25 mouse cellular contexts compared by ENCODE assay signal in the genomic region with DNA sequence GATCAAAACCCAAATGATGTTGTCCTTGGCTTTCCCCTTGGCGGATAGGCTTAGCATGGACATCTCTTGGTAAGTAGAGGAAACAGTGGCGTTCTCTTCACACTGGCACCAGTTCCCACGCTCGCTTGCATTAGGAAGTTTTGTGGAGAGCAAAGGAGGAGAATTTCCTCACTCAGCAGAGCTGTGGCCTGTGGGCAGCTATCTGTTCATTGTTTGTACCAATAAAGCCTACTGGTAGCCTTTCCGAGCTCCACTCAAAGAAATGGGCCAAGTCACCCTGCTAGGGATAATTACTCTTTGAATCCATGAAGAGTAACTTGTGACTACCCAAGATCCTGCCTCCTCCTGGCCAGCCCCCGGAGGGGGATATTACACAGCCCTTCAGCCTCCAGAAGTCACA. TPM values are rescaled to one million over a fixed set of nuclear protein-coding genes. Genes with fewer than 3 reads are reported as not detected.
DNase-seq lines count a peak whose midpoint lies in the region; ATAC-seq and TF ChIP-seq lines count a peak whose summit lies in the region.
"Had no signal": no experiment of that assay in that cellular context is flagged by ENCODE, and none has a peak within 500 bp of the region (broad histone marks: within the 10 kb centered on the region; RNA-seq: fewer than 3 reads in every experiment).

No protein-coding gene starts in this region.

- no peak overlapping the region for H3K27ac ChIP-seq in heart, embryonic 16.5 days (ENCODE audit: low read length)
- peak overlapping the region; percentile 88 for H3K27ac ChIP-seq in thymus, adult 2 months (ENCODE audit: control insufficient read depth, insufficient read depth, low read length)
- peak overlapping the region; percentile 40 for H3K27ac ChIP-seq in brown adipose tissue, adult 24 weeks (replicated peaks; ENCODE audit: low read depth, low read length)
- H3K27ac ChIP-seq: embryonic facial prominence, embryonic 13.5 days; forebrain, embryonic 12.5 days; gastrocnemius, adult 2 months; hindbrain, embryonic 10.5 days; hindbrain, postnatal 0 days; layer of hippocampus, adult 2 months; limb, embryonic 12.5 days; midbrain, embryonic 15.5 days; stomach, embryonic 15.5 days had no signal

- peaks cover 41% of the 10 kb centered on the region for H3K27me3 ChIP-seq in heart, embryonic 16.5 days (ENCODE audit: control insufficient read depth, insufficient read depth, low read length)
- no peaks in the 10 kb centered on the region for H3K27me3 ChIP-seq in thymus, adult 2 months (ENCODE audit: control insufficient read depth, insufficient read depth, low read length)
- no peaks in the 10 kb centered on the region for H3K27me3 ChIP-seq in myocyte (ENCODE audit: control insufficient read depth, insufficient read depth, insufficient read length)
- H3K27me3 ChIP-seq: embryonic facial prominence, embryonic 13.5 days; forebrain, embryonic 12.5 days; midbrain, embryonic 15.5 days; stomach, embryonic 15.5 days had no signal

- ATAC-seq in heart, embryonic 16.5 days (replicated peaks; ENCODE audit: extremely low read depth, insufficient read depth, low FRiP score): no peak
- ATAC-seq: hindbrain, postnatal 0 days; intestine, embryonic 16.5 days; midbrain, embryonic 15.5 days had no signal

- peaks cover 40% of the 10 kb centered on the region for H3K79me2 ChIP-seq in myocyte (ENCODE audit: control insufficient read depth, insufficient read depth)

- TF ChIP-seq POLR2A in thymus, adult 2 months (IDR thresholded peaks at IDR 0.05; ENCODE audit: control insufficient read depth, extremely low read depth, insufficient read depth, low read length, poor library complexity): no peak
- no peak for TF ChIP-seq POLR2A in myocyte (IDR thresholded peaks at IDR 0.05; ENCODE audit: insufficient read length, low read depth)

- no peak overlapping the region for H3ac ChIP-seq in myocyte (ENCODE audit: control insufficient read depth, insufficient read length)

- no peaks in the 10 kb centered on the region for H3K9me3 ChIP-seq in heart, embryonic 16.5 days (replicated peaks; ENCODE audit: control insufficient read depth, low read length)
- H3K9me3 ChIP-seq: embryonic facial prominence, embryonic 13.5 days; forebrain, embryonic 12.5 days; hindbrain, embryonic 10.5 days; limb, embryonic 12.5 days; midbrain, embryonic 15.5 days; stomach, embryonic 15.5 days had no signal

- H3K4me1 ChIP-seq in heart, embryonic 16.5 days (ENCODE audit: control insufficient read depth, insufficient read depth, low read length): peaks cover 12% of the 10 kb centered on the region
- peaks cover 51% of the 10 kb centered on the region for H3K4me1 ChIP-seq in thymus, adult 2 months (replicated peaks; ENCODE audit: control insufficient read depth, insufficient read depth, low read length)
- H3K4me1 ChIP-seq in brown adipose tissue, adult 24 weeks (ENCODE audit: control insufficient read depth, insufficient read depth, insufficient read length, low read length): no peaks in the 10 kb centered on the region

- no peak overlapping the region for H3K9ac ChIP-seq in heart, embryonic 16.5 days (ENCODE audit: low read length)
- H3K9ac ChIP-seq: embryonic facial prominence, embryonic 13.5 days; forebrain, embryonic 12.5 days; limb, embryonic 12.5 days; midbrain, embryonic 15.5 days; stomach, embryonic 15.5 days had no signal

- no peak overlapping the region for H3K4me3 ChIP-seq in heart, embryonic 16.5 days (ENCODE audit: low read length)
- H3K4me3 ChIP-seq in thymus, adult 2 months (ENCODE audit: control insufficient read depth, insufficient read depth, low read length): peak overlapping the region; percentile 3; the same call in 1 of the 2 replicates
- no peak overlapping the region for H3K4me3 ChIP-seq in brown adipose tissue, adult 24 weeks (ENCODE audit: insufficient read depth, low read depth, low read length)
- H3K4me3 ChIP-seq in myocyte: peak overlapping the region; percentile 94
- H3K4me3 ChIP-seq: embryonic facial prominence, embryonic 13.5 days; forebrain, embryonic 12.5 days; gastrocnemius, adult 2 months; hindbrain, embryonic 10.5 days; layer of hippocampus, adult 2 months; limb, embryonic 12.5 days; midbrain, embryonic 15.5 days; stomach, embryonic 15.5 days had no signal

- peak overlapping the region; percentile 36 for H3K4me2 ChIP-seq in heart, embryonic 16.5 days (ENCODE audit: low read depth, low read length)
- H3K4me2 ChIP-seq in myocyte (ENCODE audit: low read depth): peak overlapping the region; percentile 85
- H3K4me2 ChIP-seq: embryonic facial prominence, embryonic 13.5 days; forebrain, embryonic 12.5 days; limb, embryonic 12.5 days; midbrain, embryonic 15.5 days; stomach, embryonic 15.5 days had no signal

- no peaks in the 10 kb centered on the region for H3K36me3 ChIP-seq in heart, embryonic 16.5 days (ENCODE audit: control insufficient read depth, insufficient read depth)
- no peaks in the 10 kb centered on the region for H3K36me3 ChIP-seq in thymus, adult 2 months (ENCODE audit: control insufficient read depth, insufficient read depth, low read length)
- H3K36me3 ChIP-seq in myocyte (ENCODE audit: control insufficient read depth, insufficient read depth): peaks cover 4% of the 10 kb centered on the region
- H3K36me3 ChIP-seq: embryonic facial prominence, embryonic 13.5 days; forebrain, embryonic 12.5 days; hindbrain, embryonic 10.5 days; limb, embryonic 12.5 days; midbrain, embryonic 15.5 days; stomach, embryonic 15.5 days had no signal

- no peak for DNase-seq in heart, postnatal 4 days
- no peak for DNase-seq in thymus, adult 2 months
- no peak for DNase-seq in thymus, adult 18-20 months
- no peak for DNase-seq in urinary bladder, postnatal 14 days (ENCODE audit: low spot score)
- no peak for DNase-seq in left cerebral cortex, adult 18-20 months (ENCODE audit: low spot score in 2 of 2)
- DNase-seq: adrenal gland, postnatal 10 days; cerebellum, adult 11 months; cerebellum, postnatal 14 days; kidney, postnatal 14 days; layer of hippocampus, postnatal 36 days; lung, adult 2 months; lung, postnatal 14 days had no signal

- 86% methylated on average over 6 of the region's 6 CpGs for WGBS in heart, embryonic 16.5 days
- 30% methylated on average over 6 of the region's 6 CpGs for WGBS in thymus, adult 2 months

- no peak for TF ChIP-seq CTCF in thymus, adult 2 months (IDR thresholded peaks at IDR 0.05; ENCODE audit: borderline replicate concordance, control insufficient read depth, extremely low read depth, insufficient read depth, low read length, poor library complexity)

TF ChIP-seq in myocyte, 11 proteins besides CTCF, POLR2A, EP300 and RAD21:
- TF ChIP-seq POLR2AphosphoS2 (IDR thresholded peaks at IDR 0.05; ENCODE audit: insufficient read length, low read depth): no peak
- TF ChIP-seq USF1 (IDR thresholded peaks at IDR 0.05; ENCODE audit: low read depth): peak; percentile 53
- TF ChIP-seq CEBPB (IDR thresholded peaks at IDR 0.05; ENCODE audit: insufficient read depth, poor library complexity, severe bottlenecking): no peak

RNA-seq across cellular contexts. Expression of a gene that starts 0.7 kb away (rescaled TPM):
- 5.2 and 11.0 TPM in 2 replicates for polyA plus RNA-seq in heart, embryonic 16.5 days (2015; fragmentation: Nextera tagmentation; extraction: Ambion mirVana)
- 1 to 10 TPM; 1.8 to 1.9 TPM for total RNA-seq in heart, postnatal 4 days (2021)
- 87.4 and 128 TPM in 2 replicates for polyA plus RNA-seq in thymus, adult 2 months (2012; rRNA removed)
- 0.83 and 1.6 TPM in 2 replicates for polyA plus RNA-seq in brown adipose tissue, adult 24 weeks (2012; ENCODE audit: insufficient read depth, insufficient read length, missing spikeins)
- polyA plus RNA-seq in myocyte (2012; fragmentation: generic; extraction: Trizol): 38.8 TPM
- 1 to 10 TPM; 1.6 to 1.8 TPM for total RNA-seq in left cerebral cortex, adult 18-20 months (2021)

Comparison
In these comparisons a context has a peak if more than half of its experiments do, and no peak if none do; other contexts are left out.
1. H3K4me3 ChIP-seq: peak in thymus, adult 2 months (single experiment) and myocyte (single experiment); none in heart, embryonic 16.5 days (single experiment) and brown adipose tissue, adult 24 weeks (single experiment).